Mouse (Mus musculus): ENCODE data around the gene Nr4a1. TPM values are rescaled to one million over a fixed set of nuclear protein-coding genes. Genes with fewer than 3 reads are reported as not detected.

Gene Nr4a1
- polyA plus RNA-seq, 1 experiment from 2014 or later, result 13.5 TPM

GRCm38 (mm10) chr15:101247155-101247498 lies 6.9 kb upstream of the Nr4a1 start:
- peak overlapping the region; percentile 96 for H3K27ac ChIP-seq (ENCODE audit: low read length)
- peaks cover 35% of the 10 kb centered on the region for H3K4me1 ChIP-seq (ENCODE audit: control insufficient read depth, insufficient read depth, low read length)
- H3K27me3 ChIP-seq (ENCODE audit: control insufficient read depth, insufficient read depth, low read length), result no peaks in the 10 kb centered on the region
- peak overlapping the region; percentile 77 for H3K4me2 ChIP-seq (ENCODE audit: low read depth, low read length)
- ATAC-seq (replicated peaks; ENCODE audit: extremely low read depth, insufficient read depth, low FRiP score), result no peak
- WGBS, result 73% methylated on average over 1 of the region's 1 CpGs
- H3K9ac ChIP-seq (ENCODE audit: low read length), result no peak overlapping the region
- H3K36me3 ChIP-seq (ENCODE audit: control insufficient read depth, insufficient read depth), result no peaks in the 10 kb centered on the region
- no peak overlapping the region; the same call in 1 of the 2 replicates for H3K4me3 ChIP-seq (ENCODE audit: low read length)
- no peaks in the 10 kb centered on the region for H3K9me3 ChIP-seq (replicated peaks; ENCODE audit: control insufficient read depth, low read length)

- WGBS, result 18% methylated on average over 5 of the region's 5 CpGs
- H3K27ac ChIP-seq (ENCODE audit: low read length), result peak overlapping the region; percentile 96
- peaks cover 30% of the 10 kb centered on the region for H3K4me1 ChIP-seq (ENCODE audit: control insufficient read depth, insufficient read depth, low read length)
- ATAC-seq (replicated peaks; ENCODE audit: extremely low read depth, insufficient read depth, low FRiP score), result no peak
- H3K36me3 ChIP-seq (ENCODE audit: control insufficient read depth, insufficient read depth), result no peaks in the 10 kb centered on the region
- H3K4me3 ChIP-seq (ENCODE audit: low read length), result no peak overlapping the region
- no peaks in the 10 kb centered on the region for H3K27me3 ChIP-seq (ENCODE audit: control insufficient read depth, insufficient read depth, low read length)
- H3K4me2 ChIP-seq (ENCODE audit: low read depth, low read length), result peak overlapping the region; percentile 8; the same call in 1 of the 2 replicates
- H3K9me3 ChIP-seq (replicated peaks; ENCODE audit: control insufficient read depth, low read length), result no peaks in the 10 kb centered on the region
- H3K9ac ChIP-seq (ENCODE audit: low read length), result peak overlapping the region; percentile 9; the same call in 1 of the 2 replicates
Measured at GRCm38 (mm10) chr15:101248029-101248710, 5.9 kb upstream of the Nr4a1 start.

GRCm38 (mm10) chr15:101250220-101250800 lies 3.8 kb upstream of the Nr4a1 start:
- Histone ChIP-seq H3K27me3 (ENCODE audit: control insufficient read depth, insufficient read depth, low read length) (no peaks in the 10 kb centered on the region), H3K4me1 (ENCODE audit: control insufficient read depth, insufficient read depth, low read length) (peaks cover 39% of the 10 kb centered on the region), H3K4me3 (ENCODE audit: low read length) (no peak overlapping the region), H3K36me3 (ENCODE audit: control insufficient read depth, insufficient read depth) (no peaks in the 10 kb centered on the region), H3K9me3 (replicated peaks; ENCODE audit: control insufficient read depth, low read length) (no peaks in the 10 kb centered on the region), H3K4me2 (ENCODE audit: low read depth, low read length) (no peak overlapping the region), H3K27ac (ENCODE audit: low read length) (no peak overlapping the region), H3K9ac (ENCODE audit: low read length) (no peak overlapping the region)
- WGBS, result 68% methylated on average over 9 of the region's 9 CpGs
- no peak for ATAC-seq (replicated peaks; ENCODE audit: extremely low read depth, insufficient read depth, low FRiP score)

GRCm38 (mm10) chr15:101251930-101252329 lies 2.1 kb upstream of the Nr4a1 start:
- no peak overlapping the region for H3K4me2 ChIP-seq (ENCODE audit: low read depth, low read length)
- H3K4me3 ChIP-seq (ENCODE audit: low read length), result no peak overlapping the region
- H3K4me1 ChIP-seq (ENCODE audit: control insufficient read depth, insufficient read depth, low read length), result peaks cover 46% of the 10 kb centered on the region
- H3K27ac ChIP-seq (ENCODE audit: low read length), result no peak overlapping the region
- H3K36me3 ChIP-seq (ENCODE audit: control insufficient read depth, insufficient read depth), result no peaks in the 10 kb centered on the region
- 90% methylated on average over 5 of the region's 5 CpGs for WGBS
- H3K9me3 ChIP-seq (replicated peaks; ENCODE audit: control insufficient read depth, low read length), result no peaks in the 10 kb centered on the region
- H3K27me3 ChIP-seq (ENCODE audit: control insufficient read depth, insufficient read depth, low read length), result no peaks in the 10 kb centered on the region
- ATAC-seq (replicated peaks; ENCODE audit: extremely low read depth, insufficient read depth, low FRiP score), result no peak
- no peak overlapping the region for H3K9ac ChIP-seq (ENCODE audit: low read length)

- no peaks in the 10 kb centered on the region for H3K9me3 ChIP-seq (replicated peaks; ENCODE audit: control insufficient read depth, low read length)
- H3K4me1 ChIP-seq (ENCODE audit: control insufficient read depth, insufficient read depth, low read length), result peaks cover 41% of the 10 kb centered on the region
- H3K4me3 ChIP-seq (ENCODE audit: low read length), result no peak overlapping the region
- ATAC-seq (replicated peaks; ENCODE audit: extremely low read depth, insufficient read depth, low FRiP score), result no peak
- no peaks in the 10 kb centered on the region for H3K27me3 ChIP-seq (ENCODE audit: control insufficient read depth, insufficient read depth, low read length)
- WGBS, result 70% methylated on average over 6 of the region's 6 CpGs
- H3K27ac ChIP-seq (ENCODE audit: low read length), result no peak overlapping the region
- no peaks in the 10 kb centered on the region for H3K36me3 ChIP-seq (ENCODE audit: control insufficient read depth, insufficient read depth)
- no peak overlapping the region for H3K9ac ChIP-seq (ENCODE audit: low read length)
- no peak overlapping the region for H3K4me2 ChIP-seq (ENCODE audit: low read depth, low read length)
Measured at GRCm38 (mm10) chr15:101252614-101253013, 1.5 kb upstream of the Nr4a1 start.

GRCm38 (mm10) chr15:101253563-101253885 lies 545 bp upstream of the Nr4a1 start:
- Histone ChIP-seq H3K4me1 (ENCODE audit: control insufficient read depth, insufficient read depth, low read length) (peaks cover 32% of the 10 kb centered on the region), H3K4me3 (ENCODE audit: low read length) (peak overlapping the region; percentile 69), H3K27ac (ENCODE audit: low read length) (peak overlapping the region; percentile 58), H3K4me2 (ENCODE audit: low read depth, low read length) (peak overlapping the region; percentile 79), H3K27me3 (ENCODE audit: control insufficient read depth, insufficient read depth, low read length) (no peaks in the 10 kb centered on the region), H3K36me3 (ENCODE audit: control insufficient read depth, insufficient read depth) (no peaks in the 10 kb centered on the region), H3K9ac (ENCODE audit: low read length) (peak overlapping the region; percentile 86), H3K9me3 (replicated peaks; ENCODE audit: control insufficient read depth, low read length) (no peaks in the 10 kb centered on the region)
- WGBS, result 27% methylated on average over 3 of the region's 3 CpGs
- ATAC-seq (replicated peaks; ENCODE audit: extremely low read depth, insufficient read depth, low FRiP score), result no peak

GRCm38 (mm10) chr15:101255842-101256462 lies 1.9 kb downstream of the Nr4a1 start:
- Histone ChIP-seq H3K9ac (ENCODE audit: low read length) (peak overlapping the region; percentile 16; the same call in 1 of the 2 replicates), H3K9me3 (replicated peaks; ENCODE audit: control insufficient read depth, low read length) (no peaks in the 10 kb centered on the region), H3K36me3 (ENCODE audit: control insufficient read depth, insufficient read depth) (no peaks in the 10 kb centered on the region), H3K27ac (ENCODE audit: low read length) (peak overlapping the region; percentile 21; the same call in 1 of the 2 replicates), H3K4me1 (ENCODE audit: control insufficient read depth, insufficient read depth, low read length) (peaks cover 43% of the 10 kb centered on the region), H3K27me3 (ENCODE audit: control insufficient read depth, insufficient read depth, low read length) (no peaks in the 10 kb centered on the region), H3K4me3 (ENCODE audit: low read length) (no peak overlapping the region), H3K4me2 (ENCODE audit: low read depth, low read length) (peak overlapping the region; percentile 7; the same call in 1 of the 2 replicates)
- no peak for ATAC-seq (replicated peaks; ENCODE audit: extremely low read depth, insufficient read depth, low FRiP score)
- WGBS, result 78% methylated on average over 7 of the region's 7 CpGs

- Histone ChIP-seq H3K9ac (ENCODE audit: low read length) (peak overlapping the region; percentile 16; the same call in 1 of the 2 replicates), H3K9me3 (replicated peaks; ENCODE audit: control insufficient read depth, low read length) (no peaks in the 10 kb centered on the region), H3K4me2 (ENCODE audit: low read depth, low read length) (no peak overlapping the region; the same call in 1 of the 2 replicates), H3K27me3 (ENCODE audit: control insufficient read depth, insufficient read depth, low read length) (no peaks in the 10 kb centered on the region), H3K4me1 (ENCODE audit: control insufficient read depth, insufficient read depth, low read length) (peaks cover 50% of the 10 kb centered on the region), H3K27ac (ENCODE audit: low read length) (peak overlapping the region; percentile 21; the same call in 1 of the 2 replicates), H3K4me3 (ENCODE audit: low read length) (no peak overlapping the region), H3K36me3 (ENCODE audit: control insufficient read depth, insufficient read depth) (no peaks in the 10 kb centered on the region)
- 63% methylated on average over 14 of the region's 14 CpGs for WGBS
- no peak for ATAC-seq (replicated peaks; ENCODE audit: extremely low read depth, insufficient read depth, low FRiP score)
Measured at GRCm38 (mm10) chr15:101256463-101257206, 2.6 kb downstream of the Nr4a1 start.

Measured in heart, embryonic 16.5 days (tissue).